Mouse (Mus musculus): Measurements from ENCODE around the gene Kcna2.

DNA sequence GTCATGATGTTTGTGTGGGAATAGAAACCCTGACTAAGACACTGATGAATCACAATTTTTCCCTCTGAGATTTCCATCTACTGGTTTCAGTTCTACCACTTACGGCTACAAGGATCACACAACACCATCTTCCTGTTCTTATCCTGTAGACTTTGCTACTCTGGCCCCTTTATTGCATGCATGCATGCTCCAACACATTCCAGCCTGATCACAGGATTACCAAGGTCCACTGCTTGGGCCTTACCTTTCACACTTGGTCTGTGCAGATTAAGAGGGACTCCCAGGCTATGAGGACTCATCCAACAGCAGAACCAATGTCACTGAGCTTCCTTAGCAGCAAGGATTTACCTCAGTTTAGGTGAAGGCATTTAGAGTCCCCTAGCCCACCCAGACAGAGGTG lies 25.2 kb upstream of the Kcna2 start:
- TF ChIP-seq CTCF (IDR thresholded peaks at IDR 0.05; ENCODE audit: extremely low read depth, insufficient read depth, insufficient read length, insufficient replicate concordance): no peak
- TF ChIP-seq POLR2A (IDR thresholded peaks at IDR 0.05; ENCODE audit: low read depth, low read length): no peak

All from spleen, adult 2 months (tissue).